Mouse (Mus musculus) CH12.LX (cell line): Measurements from ENCODE around the gene Hsd11b2. TPM values are rescaled to one million over a fixed set of nuclear protein-coding genes. Genes with fewer than 3 reads are reported as not detected.

ENCODE experiments used
- DNase-seq: peaks from one replicate; pipeline ENCODE4 v3.0.0-alpha.2; 2013; ENCODE audit errors: extremely low read depth
- H3K27ac ChIP-seq: 2 replicates; pipeline ENCODE4 v1.5.1; 2012; ENCODE audit warnings: low read depth, mild to moderate bottlenecking, control low read depth, moderate library complexity; ENCODE audit not compliant: insufficient read depth
- H3K27me3 ChIP-seq: replicated peaks from 2 replicates; pipeline ENCODE3; 2012; ENCODE audit warnings: inconsistent platforms
- H3K36me3 ChIP-seq, 2 experiments: replicated peaks in 1 of 2; 2 replicates each; pipeline versions ENCODE3 to v1.6.1; 2012; ENCODE audit warnings: inconsistent platforms in 1 of 2, low read length in 1 of 2, mild to moderate bottlenecking in 1 of 2, mixed read lengths in 1 of 2, moderate library complexity in 1 of 2; ENCODE audit not compliant: control insufficient read depth in 1 of 2, insufficient read depth in 1 of 2
- H3K4me1 ChIP-seq, 2 experiments: 2 replicates each; pipeline ENCODE4 v1.6.1; 2012; ENCODE audit warnings: inconsistent platforms in 1 of 2, moderate library complexity in 1 of 2; ENCODE audit not compliant: insufficient read depth in 2 of 2, control insufficient read depth in 1 of 2
- H3K4me2 ChIP-seq: 2 replicates; pipeline ENCODE4 v1.6.1; 2012; ENCODE audit warnings: low read depth, mild to moderate bottlenecking, control low read depth; ENCODE audit not compliant: poor library complexity, insufficient read depth, severe bottlenecking
- H3K4me3 ChIP-seq, 3 experiments: fragments of 150-350 bp in 1 of 3; sonication (generic) in 1 of 3; replicated peaks in 1 of 3; 2 replicates each; pipeline versions ENCODE3 to v1.5.1; 2011 to 2012; ENCODE audit warnings: low read depth in 2 of 3, low read length in 2 of 3, mild to moderate bottlenecking in 2 of 3, moderate library complexity in 2 of 3, control low read depth in 1 of 3, improper control_type of control experiment in 1 of 3, inconsistent platforms in 1 of 3, mixed read lengths in 1 of 3; ENCODE audit not compliant: poor library complexity in 1 of 3
- H3K79me2 ChIP-seq: replicated peaks from 2 replicates; pipeline ENCODE4 v1.6.1; 2012; ENCODE audit warnings: mild to moderate bottlenecking, moderate library complexity; ENCODE audit not compliant: control insufficient read depth, poor library complexity, insufficient read depth, severe bottlenecking; ENCODE audit errors: extremely low read depth
- H3K9ac ChIP-seq: 2 replicates; pipeline ENCODE4 v1.6.1; 2012; ENCODE audit warnings: low read depth, mild to moderate bottlenecking, control low read depth, moderate library complexity; ENCODE audit not compliant: insufficient read depth
- H3K9me3 ChIP-seq: replicated peaks from 2 replicates; pipeline ENCODE3; 2012; ENCODE audit warnings: low read length, inconsistent platforms, mixed read lengths
- CTCF ChIP-seq, 2 experiments: IDR thresholded peaks in 1 of 2; conservative IDR thresholded peaks in 1 of 2; 2 replicates each; pipeline ENCODE4 v1.5.1; 2011 to 2012; ENCODE audit warnings: low read depth in 2 of 2, low read length in 2 of 2, improper control_type of control experiment in 1 of 2, inconsistent platforms in 1 of 2, mild to moderate bottlenecking in 1 of 2, moderate library complexity in 1 of 2
- EP300 ChIP-seq: IDR thresholded peaks from 2 replicates; pipeline ENCODE4 v1.6.1; 2011; ENCODE audit warnings: low read length, improper control_type of control experiment
- HCFC1 ChIP-seq: IDR thresholded peaks from 2 replicates; pipeline ENCODE4 v1.6.1; 2012; ENCODE audit warnings: low read depth, mild to moderate bottlenecking, inconsistent platforms, low read length, improper control_type of control experiment
- JUN ChIP-seq: IDR thresholded peaks from 2 replicates; pipeline ENCODE4 v1.6.1; 2011; ENCODE audit warnings: low read depth, mild to moderate bottlenecking, low read length, improper control_type of control experiment, moderate library complexity; ENCODE audit not compliant: insufficient read depth
- JUND ChIP-seq: conservative IDR thresholded peaks from 2 replicates; pipeline ENCODE4 v1.6.1; 2011; ENCODE audit warnings: low read depth, low read length, improper control_type of control experiment
- KAT2A ChIP-seq: IDR thresholded peaks from 2 replicates; pipeline ENCODE4 v1.6.1; 2012; ENCODE audit warnings: low read length, improper control_type of control experiment, inconsistent platforms; ENCODE audit not compliant: insufficient replicate concordance
- MAZ ChIP-seq: IDR thresholded peaks from 2 replicates; pipeline ENCODE4 v1.6.1; 2012; ENCODE audit warnings: low read depth, mild to moderate bottlenecking, inconsistent platforms, low read length, improper control_type of control experiment, moderate library complexity
- MEF2A ChIP-seq: IDR thresholded peaks from 2 replicates; pipeline ENCODE4 v1.6.1; 2014; ENCODE audit warnings: low read depth, mild to moderate bottlenecking, inconsistent platforms, low read length, improper control_type of control experiment, borderline replicate concordance
- MYC ChIP-seq: IDR thresholded peaks from 2 replicates; pipeline ENCODE4 v1.6.1; 2011; ENCODE audit warnings: low read depth, mild to moderate bottlenecking, improper control_type of control experiment, low read length
- PAX5 ChIP-seq: IDR thresholded peaks from 2 replicates; pipeline ENCODE4 v1.6.1; 2012; ENCODE audit warnings: low read length, inconsistent platforms, mixed read lengths
- POLR2A ChIP-seq: IDR thresholded peaks from 2 replicates; pipeline ENCODE4 v1.6.1; 2011; ENCODE audit warnings: low read depth, mild to moderate bottlenecking, improper control_type of control experiment, low read length
- RAD21 ChIP-seq: IDR thresholded peaks from 2 replicates; pipeline ENCODE4 v1.6.1; 2011; ENCODE audit warnings: low read depth, mild to moderate bottlenecking, low read length, improper control_type of control experiment, moderate library complexity
- RCOR1 ChIP-seq: conservative IDR thresholded peaks from 2 replicates; pipeline ENCODE4 v1.6.1; 2012; ENCODE audit warnings: low read depth, mild to moderate bottlenecking, inconsistent platforms, low read length, improper control_type of control experiment
- USF2 ChIP-seq: conservative IDR thresholded peaks from 2 replicates; pipeline ENCODE4 v1.6.1; 2011; ENCODE audit warnings: low read depth, low read length, improper control_type of control experiment
- ZMIZ1 ChIP-seq: IDR thresholded peaks from 2 replicates; pipeline ENCODE4 v1.6.1; 2012; ENCODE audit warnings: low read depth, mild to moderate bottlenecking, inconsistent platforms, low read length, improper control_type of control experiment
- ZNF384 ChIP-seq: IDR thresholded peaks from 2 replicates; pipeline ENCODE4 v1.6.1; 2012; ENCODE audit warnings: low read depth, low read length, improper control_type of control experiment, inconsistent platforms
- dilution Hi-C: fragments of 300-500 bp; cut with MboI; formaldehyde crosslinking; loops from 2 replicates; pipeline ENCODE4 v1.14.3; 2020; ENCODE audit warnings: low sequenced_read_pairs; ENCODE audit not compliant: extremely low pct_unique_long_range_greater_than_20kb, extremely low pct_ligation_motif_present
- in situ Hi-C: fragments of 300-500 bp; cut with MboI; formaldehyde crosslinking; loops from 3 replicates; pipeline ENCODE4 v1.14.3; 2019; ENCODE audit warnings: low sequenced_read_pairs, low pct_ligation_motif_present, low pct_unique_long_range_greater_than_20kb, mixed read lengths
- polyA plus RNA-seq: library from polyadenylated mRNA; unstranded; fragments of >175 nt; gene quantifications from 2 replicates; pipeline ENCODE4 v1.2.1, GENCODE M21; 2012; ENCODE audit warnings: low read depth; ENCODE audit not compliant: insufficient read length
- total RNA-seq, 2 experiments: library from RNA; depleted of rRNA; stranded (reverse); fragments of 300-350 nt in 1 of 2; fragments of >200 nt in 1 of 2; gene quantifications; 2 replicates each; pipeline ENCODE4 v1.2.3; 2012 to 2014

Gene Hsd11b2
- total and polyA plus RNA-seq, 3 experiments: not detected

GRCm38 (mm10) chr8:105543703-105544102 is 25.1 kb downstream of the Hsd11b2 start:
- no peak overlapping the region for H3K4me3 ChIP-seq
- no peaks in the 10 kb centered on the region; the same call in 1 of the 2 replicates for H3K79me2 ChIP-seq
- dilution Hi-C loops (no loop called here), in situ Hi-C loops (no loop called here)
- H3K9ac ChIP-seq: no peak overlapping the region
- DNase-seq: no peak
- H3K27ac ChIP-seq: no peak overlapping the region
- peaks cover 5 to 29% of the 10 kb centered on the region in 2 experiments for H3K36me3 ChIP-seq
- H3K9me3 ChIP-seq: no peaks in the 10 kb centered on the region
- no peak overlapping the region for H3K4me2 ChIP-seq
- H3K27me3 ChIP-seq: no peaks in the 10 kb centered on the region
- TF ChIP-seq RCOR1 (no peak), USF2 (no peak), POLR2A (no peak), CTCF (conservative IDR thresholded peaks at IDR 0.05 in 1 of 2, IDR thresholded peaks at IDR 0.05 in 1 of 2; ENCODE audit: low read depth in 2 of 2, low read length in 2 of 2) (no peak)
- peaks cover 3 to 53% of the 10 kb centered on the region in 2 experiments; a peak in 3 of 4 replicates for H3K4me1 ChIP-seq

GRCm38 (mm10) chr8:105544544-105545205 is 26.1 kb downstream of the Hsd11b2 start:
- Histone ChIP-seq H3K9ac (no peak overlapping the region), H3K4me1 (peaks cover 0 to 43% of the 10 kb centered on the region in 2 experiments; a peak in 2 of 4 replicates), H3K9me3 (no peaks in the 10 kb centered on the region), H3K27ac (no peak overlapping the region), H3K27me3 (no peaks in the 10 kb centered on the region), H3K4me3 (no peak overlapping the region), H3K4me2 (no peak overlapping the region), H3K79me2 (no peaks in the 10 kb centered on the region; the same call in 1 of the 2 replicates), H3K36me3 (peaks cover 0 to 22% of the 10 kb centered on the region in 2 experiments)
- no peak for DNase-seq
- in situ Hi-C loops: loop anchor here (5.0 kb wide), 1 partner anchor 32 kb away; no protein-coding TSS in a partner anchor
- dilution Hi-C loops: no loop called here
- TF ChIP-seq PAX5: no peak
- TF ChIP-seq MAZ: no peak
- TF ChIP-seq KAT2A: no peak
- no peak for TF ChIP-seq JUND
- no peak for TF ChIP-seq RCOR1
- no peak for TF ChIP-seq JUN
- no peak for TF ChIP-seq MEF2A
- TF ChIP-seq ZMIZ1: no peak
- no peak for TF ChIP-seq RAD21
- no peak for TF ChIP-seq ZNF384
- no peak for TF ChIP-seq EP300
- no peak for TF ChIP-seq HCFC1
- no peak for TF ChIP-seq MYC
- no peak for TF ChIP-seq CTCF (conservative IDR thresholded peaks at IDR 0.05 in 1 of 2, IDR thresholded peaks at IDR 0.05 in 1 of 2; ENCODE audit: low read depth in 2 of 2, low read length in 2 of 2)
- TF ChIP-seq, all 38 proteins: peak for 0
